Mouse (Mus musculus) erythroblast, adult 5-6 weeks (primary cell): ENCODE measurements around the gene Sost. TPM values are rescaled to one million over a fixed set of nuclear protein-coding genes. Genes with fewer than 3 reads are reported as not detected.
A peak's percentile ranks its signal among the peaks of the same experiment; 100 is the strongest.

Source experiments
- ATAC-seq: replicated peaks from 2 replicates; pipeline ENCODE4 v1.8.0; 2016; ENCODE audit warnings: moderate number of reproducible peaks, mild to moderate bottlenecking, moderate TSS enrichment, inconsistent platforms; ENCODE audit not compliant: poor library complexity, low FRiP score, severe bottlenecking
- total RNA-seq, 2 experiments: library from RNA; stranded (forward) in 1 of 2; stranded (reverse) in 1 of 2; fragments of 150-400 nt in 1 of 2; fragments of 200-764, 138-1000 nt in 1 of 2; gene quantifications; 2 replicates each; pipeline versions ENCODE4 v1.2.3 to v1.2.4; 2015 to 2017; ENCODE audit warnings: low replicate concordance in 2 of 2

Gene Sost
- total RNA-seq, 2 experiments from 2014 or later = not detected

DNA sequence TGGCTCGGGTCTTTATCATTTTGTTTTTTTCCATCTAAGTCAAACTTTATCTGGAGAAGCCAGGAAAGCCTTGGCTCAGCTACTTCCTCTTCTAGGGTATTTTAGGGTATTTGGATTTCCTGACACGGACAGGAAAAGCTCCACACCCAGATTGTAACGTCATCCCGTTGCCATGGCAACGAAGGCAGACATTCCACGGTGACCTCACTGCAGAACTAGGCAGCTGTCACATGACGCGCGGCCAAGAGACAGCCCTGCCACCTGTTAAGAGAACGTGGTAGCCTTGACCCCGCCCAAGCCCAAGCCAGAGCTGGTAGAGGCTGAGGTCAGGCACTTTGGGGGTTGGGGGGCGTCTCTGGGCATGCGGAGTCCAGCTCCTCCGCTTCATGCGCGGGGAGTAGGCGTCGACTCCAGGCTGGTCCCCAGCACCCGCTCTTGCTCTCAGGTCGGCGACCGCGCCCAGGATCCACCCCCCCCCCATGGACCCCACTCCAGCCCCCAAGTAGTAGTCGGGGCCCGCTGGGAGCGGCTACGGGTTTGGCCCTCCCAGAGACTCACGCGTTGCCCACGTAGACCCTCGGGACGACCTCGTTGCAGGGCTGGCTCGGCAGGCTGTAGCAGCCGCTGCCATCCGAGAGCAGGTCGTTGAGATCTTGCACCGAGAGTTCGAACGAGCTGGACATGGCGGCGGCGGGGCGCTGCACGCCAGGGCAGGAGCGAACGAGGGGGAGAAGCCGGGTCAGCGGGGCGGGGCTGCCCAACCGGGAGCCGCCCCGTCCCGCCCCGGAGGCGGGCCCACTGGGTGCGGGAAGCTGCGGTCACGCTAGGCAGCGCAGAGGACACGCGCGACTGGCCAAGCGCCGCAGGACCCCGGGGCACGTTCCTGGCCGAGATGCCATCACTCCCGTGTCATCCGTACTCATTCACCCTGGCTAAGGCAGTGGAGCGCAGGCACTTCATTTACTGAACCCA lies 17.5 kb upstream of the Sost start, which contains the start of gene Cfap97d1:
TSS of gene Cfap97d1 (plus strand) at position 226 of the 972 bp plus-strand sequence.
- peak; percentile 60; the same call in 1 of the 2 replicates for ATAC-seq

DNA sequence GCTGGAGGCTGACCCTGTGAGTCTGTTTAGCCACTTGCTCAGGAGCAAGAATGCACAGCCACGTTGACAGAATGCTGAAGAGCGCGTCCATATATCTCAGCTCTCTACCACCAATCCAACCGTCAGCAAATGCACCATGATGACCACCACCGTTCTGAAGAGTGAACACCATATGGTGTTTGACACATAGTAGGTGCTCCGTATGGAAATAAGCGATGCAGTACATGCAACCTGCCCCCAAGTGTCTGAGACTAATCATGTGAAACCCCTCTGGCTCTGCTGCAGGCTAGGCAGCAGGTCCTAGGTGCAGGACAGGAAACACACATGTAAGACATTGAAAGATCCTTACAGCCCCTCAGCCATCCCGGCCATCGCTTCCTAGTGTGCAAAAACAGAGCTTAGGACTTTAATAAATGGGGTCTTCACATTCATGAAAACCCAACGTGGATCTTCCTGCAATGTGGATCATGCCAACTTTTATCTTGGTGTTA lies 16.7 kb upstream of the Sost start:
- ATAC-seq = no peak

DNA sequence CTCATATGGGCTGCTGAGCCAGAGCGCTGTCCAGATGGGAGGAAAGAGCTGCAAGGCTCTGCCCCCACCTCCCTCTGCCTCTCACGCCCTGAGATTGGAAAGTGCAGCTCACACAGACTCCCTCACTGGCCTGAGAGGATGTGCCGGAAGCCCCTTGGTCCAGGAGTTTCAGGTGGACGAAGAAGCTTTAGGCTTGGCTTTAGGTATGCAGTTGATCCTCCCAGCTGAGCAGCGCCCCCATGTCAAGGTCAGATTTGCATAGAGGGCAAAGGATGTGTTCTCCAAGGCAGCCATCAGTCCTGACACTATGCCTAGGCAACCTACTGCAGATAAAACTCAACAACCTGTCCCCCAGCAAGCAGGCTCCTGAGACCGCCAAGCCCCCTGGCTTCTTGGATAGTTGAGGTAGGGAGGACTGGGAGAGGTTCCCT lies 16.2 kb upstream of the Sost start:
- ATAC-seq = no peak

DNA sequence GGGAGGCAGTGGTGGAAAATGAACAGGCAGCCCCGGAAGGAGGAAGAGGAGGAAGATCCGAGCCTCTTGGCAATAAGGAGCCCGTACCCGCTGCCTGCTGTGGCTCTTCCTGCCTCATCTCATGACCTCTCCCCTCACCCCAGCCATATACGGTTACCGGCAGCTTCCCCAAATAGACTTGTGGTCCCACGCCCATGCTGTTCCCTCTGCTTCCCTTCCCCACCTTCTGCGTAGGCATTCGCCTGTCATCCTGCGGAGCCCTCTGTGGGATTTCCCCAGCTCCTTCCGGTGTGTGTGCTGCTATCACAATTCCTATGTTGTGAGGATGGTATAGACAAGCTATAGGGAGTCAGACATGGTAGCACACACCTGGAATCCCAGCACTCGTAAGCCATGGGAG lies 15.0 kb upstream of the Sost start:
- ATAC-seq = no peak

DNA sequence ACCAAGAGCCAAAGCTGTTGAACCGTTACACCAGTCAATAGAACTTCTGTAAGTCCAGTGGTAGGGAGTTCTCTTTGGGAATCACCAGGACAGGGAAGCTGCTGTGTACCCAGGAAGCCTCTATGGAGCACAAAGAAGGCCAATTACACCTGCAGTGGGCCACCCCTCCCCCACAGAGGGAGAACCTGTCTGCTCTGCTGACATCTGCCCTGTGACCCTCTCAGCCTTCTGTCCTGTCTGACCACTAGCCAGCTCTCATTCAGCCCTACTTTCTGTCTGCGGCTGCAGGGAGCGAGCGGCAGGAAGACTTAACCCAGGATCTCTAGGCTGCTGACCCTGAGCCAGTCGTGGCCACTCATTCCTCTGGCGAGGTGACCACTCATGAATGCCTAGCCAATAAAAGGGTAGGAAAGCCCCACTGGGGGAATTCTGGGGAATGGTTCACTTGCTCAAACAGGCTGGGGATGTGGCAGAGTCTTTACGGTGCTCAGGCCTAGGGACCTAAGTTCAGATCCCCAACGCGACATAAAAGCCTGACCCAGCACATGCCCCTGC lies 13.9 kb upstream of the Sost start:
- no peak for ATAC-seq

DNA sequence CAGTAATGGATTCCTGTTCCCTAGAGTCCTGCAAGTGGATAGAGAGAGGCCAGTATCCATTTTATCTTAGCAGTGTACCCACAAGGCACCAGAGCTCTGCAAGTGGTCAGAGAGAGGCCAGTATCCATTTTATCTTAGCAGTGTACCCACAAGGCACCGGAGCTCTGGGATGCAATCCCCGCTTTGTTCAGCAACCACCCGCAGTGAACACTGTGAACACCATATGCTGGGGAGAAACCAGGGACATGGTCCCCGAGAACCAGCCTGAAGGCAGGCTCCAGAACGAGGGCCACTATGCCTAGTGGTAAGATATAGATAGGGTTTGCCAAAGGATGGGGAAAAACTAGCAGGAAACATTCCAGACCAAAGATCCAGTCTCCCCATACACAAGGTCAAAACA lies 12.3 kb upstream of the Sost start:
- no peak for ATAC-seq

DNA sequence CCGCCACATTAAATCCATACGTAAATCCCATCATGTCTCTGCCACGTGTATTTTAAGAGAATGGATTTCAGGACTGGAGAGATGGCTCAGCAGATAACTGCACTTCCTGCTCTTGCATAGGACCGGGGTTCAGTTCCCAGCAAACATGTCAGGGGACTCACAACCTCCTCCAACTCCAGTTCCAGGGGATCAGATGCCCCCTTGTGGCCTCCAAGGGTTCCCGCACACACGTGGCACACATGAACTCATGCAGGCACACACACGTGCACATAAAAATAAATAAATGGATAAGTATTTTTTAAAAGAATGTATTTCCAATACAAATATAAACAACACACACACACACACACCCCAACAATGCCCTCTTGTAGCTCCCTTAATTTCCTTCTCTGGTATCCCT lies 10.1 kb upstream of the Sost start:
- no peak for ATAC-seq

DNA sequence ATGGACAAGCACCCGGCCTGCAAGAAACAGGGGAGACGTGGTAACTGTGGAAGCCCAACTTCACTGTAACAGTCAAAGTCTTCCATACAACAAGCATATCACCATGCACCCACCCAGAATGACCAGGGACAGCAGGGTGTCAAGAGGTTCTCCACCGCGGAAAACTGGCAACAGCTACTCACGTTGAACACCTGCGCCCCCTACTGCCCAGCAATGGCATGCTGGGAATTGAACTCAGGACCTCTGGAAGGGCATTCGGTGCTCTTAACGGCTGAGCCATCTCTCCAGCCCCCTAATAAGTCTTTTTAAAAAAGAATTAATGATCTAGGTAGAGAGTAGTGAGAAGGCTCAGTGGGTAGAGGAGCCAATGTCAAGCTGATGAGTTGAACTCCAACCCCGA lies 8.1 kb upstream of the Sost start:
- no peak for ATAC-seq

DNA sequence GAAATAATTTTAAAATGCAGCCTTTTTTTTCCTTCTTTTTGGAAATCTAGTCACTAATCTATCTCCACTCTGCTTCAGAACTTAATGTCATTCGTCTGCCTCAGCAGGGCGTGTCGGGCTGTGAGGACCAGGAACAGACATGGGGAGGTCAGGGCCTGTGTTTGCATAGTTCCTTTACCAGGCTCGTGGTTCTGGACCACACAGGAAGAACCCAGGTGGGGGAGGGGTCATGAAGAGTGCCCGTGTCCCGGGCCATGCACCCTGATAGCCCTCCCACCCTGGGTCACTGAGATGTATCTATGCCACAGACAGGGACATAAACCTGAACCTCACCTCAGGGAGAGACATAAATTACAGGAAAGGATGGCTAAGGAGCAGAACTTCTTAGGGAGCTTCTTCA lies 7.4 kb upstream of the Sost start:
- no peak for ATAC-seq

DNA sequence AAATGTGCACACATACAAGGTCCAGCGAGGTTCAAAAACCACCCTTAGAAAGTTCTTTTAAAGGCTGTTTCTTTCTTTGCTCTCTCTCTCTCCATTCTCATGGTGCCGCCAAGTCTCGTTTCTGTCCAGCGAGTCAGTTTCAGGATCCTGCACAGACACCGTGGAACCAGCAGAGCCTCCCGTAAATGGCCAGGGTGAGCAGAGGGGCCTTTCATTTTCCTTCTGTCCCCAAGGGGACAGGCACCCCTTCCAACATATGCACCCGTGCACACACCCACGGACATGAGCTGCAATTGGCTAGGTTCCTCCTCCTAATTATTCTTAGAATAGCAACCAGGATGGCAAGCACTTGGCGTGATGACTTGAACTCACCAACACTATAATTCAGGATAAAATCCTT lies 6.7 kb upstream of the Sost start:
- no peak for ATAC-seq

DNA sequence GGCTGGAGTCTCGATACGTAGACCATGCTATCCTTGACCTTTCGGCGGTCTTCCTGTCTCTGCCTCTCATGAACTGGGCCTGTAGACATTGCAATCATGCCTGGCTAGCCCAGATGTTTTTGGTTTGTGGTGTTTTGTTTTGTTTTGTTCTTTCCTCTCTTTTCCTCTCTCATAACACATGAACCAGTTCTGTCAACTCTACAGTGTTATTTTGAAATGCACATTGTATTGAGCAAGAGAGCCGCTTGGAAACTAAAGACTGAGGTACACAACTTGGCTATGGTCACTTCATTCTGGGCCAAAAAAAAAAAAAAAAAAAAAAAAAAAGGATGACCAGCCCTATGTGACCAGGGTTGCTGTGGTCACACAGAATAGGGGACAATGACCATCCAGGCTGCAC lies 5.8 kb upstream of the Sost start:
- no peak for ATAC-seq

DNA sequence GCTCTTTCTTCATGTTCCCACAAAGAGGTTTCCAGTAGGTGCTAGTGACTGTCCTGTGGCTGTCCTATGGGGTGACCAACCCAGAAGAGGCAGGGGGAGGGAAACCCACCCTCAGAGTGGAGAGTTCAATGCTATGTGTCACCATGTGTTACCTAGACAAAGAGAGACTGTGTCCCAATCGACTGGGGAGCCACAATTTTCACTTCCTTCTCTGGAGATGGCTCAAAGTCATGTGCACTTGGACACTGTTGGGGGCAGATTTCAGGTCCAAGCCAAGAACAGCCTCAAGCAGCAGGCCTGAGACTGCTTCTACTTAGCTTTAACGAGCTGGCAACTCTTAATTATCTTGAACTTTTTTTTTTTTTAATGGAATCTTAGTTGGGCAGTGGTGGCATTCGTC lies 5.3 kb upstream of the Sost start:
- no peak for ATAC-seq

DNA sequence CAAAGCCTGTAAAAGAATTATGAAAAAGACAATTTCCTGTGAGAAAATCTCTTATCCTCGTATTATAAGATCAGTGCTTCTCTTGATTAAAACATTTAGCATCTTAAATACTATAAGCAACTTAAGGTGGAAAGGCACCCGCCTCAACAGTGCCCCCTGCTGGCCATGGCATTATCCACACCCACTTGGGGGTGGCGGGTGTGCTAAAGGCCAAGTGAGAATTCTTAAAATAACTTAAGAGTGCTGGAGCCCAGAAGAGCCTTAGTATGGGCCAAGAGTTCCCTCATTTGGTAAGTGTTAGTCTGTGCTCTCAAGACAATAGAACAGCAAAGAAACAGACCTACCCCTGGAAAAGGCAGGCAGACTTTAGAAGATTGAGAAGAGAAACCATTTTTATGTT lies 4.6 kb upstream of the Sost start:
- ATAC-seq = no peak

DNA sequence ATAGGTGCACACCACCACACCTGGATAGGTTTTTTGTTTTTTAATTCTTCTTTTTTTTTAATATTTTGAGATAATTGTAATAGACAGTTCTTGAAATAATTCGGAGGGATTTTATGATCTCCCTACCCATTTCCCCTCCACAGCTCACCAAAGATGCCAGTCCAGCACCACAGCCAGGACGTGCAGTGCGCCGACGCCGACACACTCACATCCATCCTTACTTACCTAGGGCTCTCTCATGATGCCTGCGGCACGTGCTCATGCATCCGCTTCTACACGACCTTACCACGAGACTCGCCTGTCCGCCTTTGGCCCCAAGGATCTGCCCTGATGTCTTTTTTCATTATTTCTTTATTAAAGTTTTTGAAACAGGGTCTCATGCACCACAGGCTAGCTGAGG lies 3.0 kb upstream of the Sost start:
- ATAC-seq = no peak

DNA sequence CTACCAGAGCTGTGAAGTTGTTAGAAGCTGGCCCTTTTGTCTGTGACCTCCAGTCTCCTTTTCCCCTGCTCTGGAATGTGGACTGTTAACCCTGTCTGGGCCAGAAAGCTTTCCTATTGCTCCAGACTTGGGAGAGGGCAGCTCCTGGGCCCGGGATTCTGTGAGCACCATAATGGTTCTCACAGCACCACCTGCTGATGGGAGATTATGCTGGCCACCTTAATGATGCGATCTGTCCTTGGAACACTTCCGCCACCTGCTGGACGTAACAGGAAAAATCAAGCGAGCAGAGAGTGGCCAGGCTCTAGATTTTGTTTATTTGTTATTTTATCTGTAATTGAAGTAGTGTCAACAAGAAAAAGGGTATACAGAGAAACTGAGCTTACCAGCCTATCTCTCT lies 2.0 kb upstream of the Sost start:
- ATAC-seq = peak; percentile 71; the same call in 1 of the 2 replicates

DNA sequence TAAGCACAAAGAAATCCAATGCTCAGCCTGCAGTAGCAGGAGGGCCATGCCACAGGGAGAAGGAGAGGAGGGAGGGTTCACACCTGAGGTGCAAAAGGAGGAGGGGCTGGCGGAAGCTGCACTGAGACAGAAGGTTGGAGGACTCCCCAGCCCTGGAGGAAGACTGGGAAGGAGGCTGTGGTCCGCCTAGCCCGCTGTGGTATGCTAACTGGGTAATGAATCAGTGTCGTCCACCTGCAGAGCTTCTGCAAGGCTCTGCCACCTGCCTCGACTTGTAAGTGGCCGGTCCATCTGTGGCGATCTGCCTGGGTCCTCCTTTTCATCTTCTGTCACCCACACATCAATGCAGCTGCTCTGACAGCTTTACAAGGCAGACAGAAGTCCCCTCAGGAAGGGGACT lies 1.5 kb upstream of the Sost start:
- ATAC-seq = no peak

DNA sequence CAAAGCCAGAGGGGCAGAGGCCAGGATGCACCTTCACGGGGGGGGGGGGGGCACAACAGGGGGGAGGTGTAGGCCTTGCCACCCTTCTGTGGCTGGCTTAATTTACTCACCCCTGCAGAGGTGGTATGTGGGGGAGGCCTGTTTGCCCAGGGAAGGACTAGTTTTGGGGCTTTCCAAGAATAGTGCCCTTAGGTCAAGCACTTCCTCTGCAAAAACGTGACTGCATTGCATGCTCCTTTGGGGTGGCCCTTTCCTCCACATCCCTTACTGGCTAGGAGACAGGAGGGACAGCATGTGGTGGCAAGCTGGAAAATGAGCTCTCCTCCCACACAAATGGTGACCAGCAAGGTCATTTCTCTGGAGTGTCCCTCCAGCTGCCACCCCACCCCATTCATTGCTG lies 1.3 kb downstream of the Sost start:
- no peak for ATAC-seq

DNA sequence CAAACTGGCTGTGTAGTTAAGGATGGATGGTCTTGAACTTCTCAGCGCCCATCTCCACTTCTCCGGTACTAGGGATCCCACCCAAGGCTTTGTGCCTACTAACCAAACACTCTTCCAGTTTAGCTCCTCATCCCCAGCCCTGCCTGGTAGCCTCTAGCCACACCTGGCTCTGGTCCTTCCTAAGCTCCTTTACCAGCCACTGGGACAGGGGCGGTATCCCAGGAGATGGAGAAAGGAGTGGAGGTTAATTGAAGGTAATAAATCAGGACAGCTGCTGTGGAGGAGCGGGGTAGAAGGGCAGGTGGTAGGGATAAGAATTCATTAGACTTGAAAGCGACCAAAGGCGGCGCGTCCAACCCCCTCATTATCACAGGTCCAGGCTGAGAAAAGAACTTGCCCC lies 2.2 kb downstream of the Sost start:
- no peak for ATAC-seq

DNA sequence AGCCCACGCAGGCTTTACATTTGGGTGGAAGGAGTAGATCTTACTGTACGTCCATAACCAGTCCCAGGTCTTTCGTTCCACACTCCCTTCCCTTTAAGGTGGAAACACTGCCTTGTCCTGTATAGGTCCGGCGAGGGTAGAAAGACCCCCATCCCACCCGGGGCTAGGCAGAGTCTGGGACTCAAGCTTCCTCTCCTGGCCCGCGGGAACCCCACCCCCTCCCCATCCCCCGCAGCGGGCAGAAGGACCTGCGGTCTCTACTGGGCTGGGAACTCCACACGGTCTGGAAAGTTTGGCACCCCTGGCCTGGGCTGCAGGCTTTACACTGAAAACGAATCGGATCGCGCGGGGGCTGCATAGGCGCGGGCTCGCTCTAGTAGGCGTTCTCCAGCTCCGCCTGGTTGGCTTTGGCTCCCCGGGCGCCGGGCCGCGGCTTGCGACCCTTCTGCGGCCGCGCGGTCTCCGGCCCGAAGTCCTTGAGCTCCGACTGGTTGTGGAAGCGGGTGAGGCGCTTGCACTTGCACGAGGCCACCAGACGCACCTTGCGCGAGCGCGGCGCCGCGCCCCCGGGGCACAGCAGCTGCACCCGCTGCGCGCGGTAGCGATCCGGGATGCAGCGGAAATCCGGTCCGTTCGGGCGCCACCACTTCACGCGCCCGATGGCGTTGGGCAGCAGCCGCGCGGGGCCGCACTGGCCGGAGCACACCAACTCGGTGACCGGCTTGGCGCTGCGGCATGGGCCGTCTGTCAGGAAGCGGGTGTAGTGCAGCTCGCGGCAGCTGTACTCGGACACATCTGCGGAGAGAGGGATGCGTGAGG lies 3.1 kb downstream of the Sost start:
- ATAC-seq = no peak

DNA sequence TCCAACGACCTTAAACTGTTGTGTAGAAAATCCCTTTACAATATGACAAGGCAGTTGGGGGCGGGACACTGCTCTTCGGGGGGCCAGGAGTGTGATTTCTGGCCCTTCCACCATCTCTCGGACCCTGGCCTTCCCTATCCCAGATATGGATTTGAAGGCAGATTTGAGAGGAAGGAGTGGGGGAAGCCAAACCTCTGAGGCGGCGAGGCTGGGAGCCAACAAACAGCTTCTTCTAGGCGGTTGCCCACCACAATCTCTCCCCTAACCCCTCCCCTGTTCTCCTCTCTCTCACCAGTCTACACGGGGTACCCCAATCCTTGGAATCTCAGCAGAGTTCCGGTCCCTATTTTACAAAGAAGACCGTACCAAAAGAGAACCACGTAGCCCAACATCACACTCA lies 3.8 kb downstream of the Sost start:
- ATAC-seq = no peak
